Mouse (Mus musculus) heart, embryonic 10.5 days (tissue): Measurements from ENCODE around the gene Sgce. TPM values are rescaled to one million over a fixed set of nuclear protein-coding genes. Genes with fewer than 3 reads are reported as not detected.

Experiments
- DNase-seq: peaks from one replicate; pipeline ENCODE4 v3.0.0-alpha.2; 2017; ENCODE audit warnings: low spot score
- H3K27ac ChIP-seq: fragments of 300-500 bp; sonication (generic); 2 replicates; pipeline ENCODE4 v1.5.1; 2016; ENCODE audit warnings: mild to moderate bottlenecking
- H3K27me3 ChIP-seq: fragments of 300-500 bp; sonication (generic); 2 replicates; pipeline ENCODE4 v1.6.1; 2016; ENCODE audit warnings: mild to moderate bottlenecking; ENCODE audit not compliant: poor library complexity, insufficient read depth, severe bottlenecking
- H3K36me3 ChIP-seq: fragments of 300-500 bp; sonication (generic); 2 replicates; pipeline ENCODE4 v1.6.1; 2016; ENCODE audit warnings: mild to moderate bottlenecking, moderate library complexity
- H3K4me1 ChIP-seq: fragments of 300-500 bp; sonication (generic); 2 replicates; pipeline ENCODE4 v1.6.1; 2016; ENCODE audit warnings: mild to moderate bottlenecking
- H3K4me3 ChIP-seq: fragments of 300-500 bp; sonication (generic); 2 replicates; pipeline ENCODE4 v1.5.1; 2016; ENCODE audit warnings: mild to moderate bottlenecking, moderate library complexity
- H3K9me3 ChIP-seq: fragments of 300-500 bp; sonication (generic); 2 replicates; pipeline ENCODE4 v1.6.1; 2016; ENCODE audit warnings: mild to moderate bottlenecking, moderate library complexity
- WGBS: fragments of 180-500 bp; shearing (Covaris S2); methylation state at CpG from one replicate; pipeline ENCODE4 v1.1.7; 2016; 5-methylcytosine and 5-hydroxymethylcytosine counted together
- polyA plus RNA-seq: library from polyadenylated mRNA; unstranded; fragments of >200 nt; fragmentation: Nextera tagmentation; extraction: Ambion mirVana; gene quantifications from 2 replicates; pipeline ENCODE4 v1.2.1, GENCODE M21; 2016

The Sgce gene
- polyA plus RNA-seq, 1 experiment from 2014 or later = 52.9 TPM

DNA sequence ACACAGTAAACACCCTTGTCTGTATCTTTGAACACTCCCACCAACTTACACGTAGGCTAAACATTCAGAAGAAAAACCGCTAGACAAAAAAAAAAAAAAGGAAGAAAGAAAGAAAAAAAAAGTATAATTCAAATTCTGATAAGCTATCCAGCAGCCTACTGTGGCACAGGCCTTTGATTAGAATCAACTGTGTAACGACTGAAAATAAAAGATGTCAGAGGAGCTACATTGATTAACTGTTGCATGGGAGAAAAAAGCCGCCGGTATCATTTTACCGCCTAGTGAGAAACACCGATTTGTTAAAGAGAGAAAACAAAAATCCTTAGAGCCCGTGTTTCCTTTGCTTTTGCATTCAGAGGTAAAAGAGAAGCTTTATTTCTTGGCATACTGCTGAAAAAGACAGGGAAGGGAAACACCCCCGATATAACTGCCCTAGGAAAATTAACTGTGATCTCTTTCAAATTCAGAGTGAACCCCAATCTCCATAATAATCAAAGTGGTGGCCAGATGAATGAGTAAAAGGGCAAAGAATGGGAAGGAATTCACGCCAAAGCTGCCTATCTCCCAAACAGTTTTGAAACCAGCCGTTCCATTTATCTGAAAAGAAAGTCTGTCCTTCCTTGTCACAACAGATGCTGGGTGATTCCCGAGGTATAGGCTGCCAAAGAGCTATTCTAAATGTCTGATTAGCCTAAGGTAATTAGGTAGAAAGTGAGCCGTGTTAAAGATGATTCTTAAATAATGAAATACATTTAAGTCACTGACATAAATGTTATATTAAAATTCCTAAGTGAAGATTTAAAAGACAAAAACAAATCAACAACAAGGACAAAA lies 7.3 kb downstream of the Sgce start:
- Histone ChIP-seq H3K36me3 (no peaks in the 10 kb centered on the region), H3K9me3 (no peaks in the 10 kb centered on the region), H3K27ac (no peak overlapping the region), H3K27me3 (no peaks in the 10 kb centered on the region), H3K4me3 (no peak overlapping the region), H3K4me1 (peaks cover 32% of the 10 kb centered on the region)
- WGBS = 19% methylated on average over 13 of the region's 13 CpGs
- DNase-seq = no peak

DNA sequence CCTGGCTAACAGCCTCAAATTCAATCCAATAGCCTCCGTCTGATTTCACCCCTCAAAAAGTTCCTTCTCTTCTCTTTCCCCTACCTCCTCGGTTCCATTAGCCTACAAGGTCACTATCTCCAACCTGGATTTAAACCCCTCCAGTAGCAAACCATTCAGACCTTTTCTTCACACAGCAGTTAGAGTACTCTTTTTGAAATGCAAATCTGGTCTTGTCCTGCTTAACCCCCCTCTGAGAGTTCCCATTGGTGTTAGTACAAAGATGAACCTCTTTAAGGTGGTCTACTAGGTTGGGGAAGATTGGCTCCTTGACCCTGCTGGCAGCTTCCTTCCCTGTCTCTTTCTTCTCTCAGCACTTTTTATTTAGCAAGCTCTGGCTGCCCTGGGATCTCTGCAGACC lies 8.3 kb downstream of the Sgce start:
- no peak for DNase-seq
- WGBS = 30% methylated on average over 2 of the region's 2 CpGs
- no peak overlapping the region for H3K4me3 ChIP-seq
- peak overlapping the region; percentile 12; the same call in 1 of the 2 replicates for H3K27ac ChIP-seq
- H3K36me3 ChIP-seq = no peaks in the 10 kb centered on the region
- no peaks in the 10 kb centered on the region for H3K27me3 ChIP-seq
- peaks cover 32% of the 10 kb centered on the region for H3K4me1 ChIP-seq
- no peaks in the 10 kb centered on the region for H3K9me3 ChIP-seq

DNA sequence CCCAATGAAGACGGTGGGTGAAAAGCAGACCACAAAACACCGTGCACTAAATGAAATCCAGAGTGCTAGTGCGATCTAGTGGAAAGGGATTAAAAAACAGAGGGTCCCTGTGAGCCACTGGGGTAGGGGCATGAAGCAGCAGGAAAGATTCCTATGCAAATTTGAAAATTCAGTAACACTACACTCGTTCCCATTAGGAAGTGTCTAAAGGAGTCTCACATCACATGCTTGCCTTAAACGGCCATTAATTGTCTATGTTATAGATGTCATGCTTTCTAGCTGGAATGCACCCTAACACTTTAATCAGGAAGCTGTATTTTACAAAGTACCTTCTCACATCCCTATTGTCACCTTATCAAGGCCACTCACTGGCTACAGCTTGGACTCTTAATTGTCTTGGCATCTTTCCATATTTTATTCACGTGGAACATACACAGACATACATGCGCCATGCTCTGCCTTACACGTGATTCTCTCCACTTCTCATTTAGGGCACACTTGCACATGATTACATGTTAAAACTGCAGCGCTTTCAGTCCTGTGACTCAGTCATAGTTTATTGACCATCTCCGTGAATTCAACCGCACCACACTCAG lies 8.9 kb downstream of the Sgce start:
- DNase-seq = no peak
- H3K4me3 ChIP-seq = no peak overlapping the region
- peaks cover 33% of the 10 kb centered on the region for H3K4me1 ChIP-seq
- 42% methylated on average over 11 of the region's 11 CpGs for WGBS
- H3K9me3 ChIP-seq = no peaks in the 10 kb centered on the region
- no peaks in the 10 kb centered on the region for H3K27me3 ChIP-seq
- H3K36me3 ChIP-seq = no peaks in the 10 kb centered on the region
- H3K27ac ChIP-seq = no peak overlapping the region

DNA sequence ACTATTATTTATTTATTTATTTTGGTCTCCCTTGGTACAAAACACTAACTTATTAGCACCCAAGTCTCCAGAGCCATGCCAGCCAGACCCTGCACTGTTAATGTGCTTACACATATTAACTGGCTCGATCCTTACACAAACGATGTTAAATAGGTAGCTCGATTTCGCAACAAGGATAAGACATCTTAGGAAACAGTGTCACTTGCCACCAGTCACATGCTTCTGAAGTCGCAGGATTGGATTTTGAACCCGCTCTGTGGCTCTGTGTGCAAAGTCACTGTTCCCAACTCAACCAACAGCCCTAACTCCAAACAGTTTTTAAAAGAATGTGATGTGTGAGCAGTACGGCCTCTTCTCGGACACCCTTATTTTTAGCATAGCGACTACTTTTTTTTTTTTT lies 10.6 kb downstream of the Sgce start:
- 77% methylated on average over 9 of the region's 9 CpGs for WGBS
- no peaks in the 10 kb centered on the region for H3K36me3 ChIP-seq
- H3K9me3 ChIP-seq = no peaks in the 10 kb centered on the region
- no peak overlapping the region for H3K27ac ChIP-seq
- DNase-seq = no peak
- no peaks in the 10 kb centered on the region for H3K27me3 ChIP-seq
- H3K4me1 ChIP-seq = peaks cover 48% of the 10 kb centered on the region
- H3K4me3 ChIP-seq = no peak overlapping the region

DNA sequence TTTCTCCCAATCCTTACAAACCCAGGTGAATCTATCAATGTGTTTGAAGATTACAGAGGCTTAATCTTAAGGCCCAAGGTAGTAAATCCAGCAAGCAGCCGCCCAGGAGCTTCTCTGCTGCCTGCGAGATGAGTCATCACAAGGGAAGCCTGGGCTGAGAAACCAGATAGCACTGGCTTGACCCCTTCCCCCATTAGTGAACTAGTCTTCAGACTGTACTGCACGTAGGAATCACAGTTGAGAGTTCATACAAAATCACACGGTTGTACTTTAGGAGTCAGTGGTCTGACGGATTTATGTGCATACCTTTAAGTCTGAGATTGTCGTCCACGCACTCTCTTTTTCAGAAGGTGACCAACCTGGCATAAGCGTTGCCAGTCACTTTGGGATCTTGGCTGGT lies 13.8 kb downstream of the Sgce start:
- Histone ChIP-seq H3K36me3 (no peaks in the 10 kb centered on the region), H3K4me1 (peaks cover 36% of the 10 kb centered on the region), H3K27ac (peak overlapping the region; percentile 79), H3K9me3 (no peaks in the 10 kb centered on the region), H3K27me3 (no peaks in the 10 kb centered on the region), H3K4me3 (no peak overlapping the region)
- peak; percentile 80 for DNase-seq
- 42% methylated on average over 8 of the region's 8 CpGs for WGBS

DNA sequence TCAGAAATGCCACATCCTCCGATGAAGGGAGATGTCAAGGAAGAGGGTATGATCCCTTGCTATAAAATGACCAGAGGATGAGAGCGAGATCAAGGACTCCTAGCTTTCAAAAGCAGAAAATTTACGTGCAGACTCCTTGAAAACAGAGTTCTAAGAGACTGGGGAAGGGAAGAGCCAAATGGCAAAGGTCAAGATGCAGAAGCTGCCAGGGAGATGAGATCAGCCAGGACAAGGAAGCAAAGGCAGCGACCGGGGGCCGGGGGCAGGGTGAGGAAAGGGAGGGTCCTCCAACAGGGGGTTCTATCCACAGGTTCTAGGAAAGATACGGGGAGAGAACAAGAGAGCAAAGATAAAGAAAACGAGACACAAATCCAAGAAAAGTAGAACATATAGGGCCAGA lies 15.3 kb downstream of the Sgce start:
- Histone ChIP-seq H3K36me3 (no peaks in the 10 kb centered on the region), H3K4me1 (peaks cover 24% of the 10 kb centered on the region), H3K4me3 (no peak overlapping the region), H3K27ac (0 out of 2 replicates have a peak overlapping the region, but pooled peaks have one; percentile 3), H3K27me3 (no peaks in the 10 kb centered on the region), H3K9me3 (no peaks in the 10 kb centered on the region)
- DNase-seq = no peak
- 38% methylated on average over 8 of the region's 8 CpGs for whole genome bisulfite sequencing

DNA sequence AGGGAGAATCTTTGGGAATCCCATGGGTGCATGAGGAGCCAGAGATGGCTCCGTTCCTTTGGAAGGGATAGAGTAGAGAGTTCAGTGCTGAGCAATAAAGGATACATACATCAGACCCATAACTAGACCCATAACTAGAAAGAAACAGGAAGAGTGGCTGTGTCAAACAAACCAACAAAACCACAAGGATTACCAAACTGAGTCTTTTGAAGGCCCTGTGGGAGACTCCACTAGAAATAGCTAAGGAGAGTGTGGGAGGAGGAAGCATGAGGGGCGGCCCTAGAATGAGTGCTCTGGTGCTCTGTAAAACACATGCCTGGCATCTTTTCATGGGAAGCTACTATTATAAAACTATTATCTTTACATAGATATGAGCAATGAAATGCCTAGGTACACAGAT lies 18.7 kb downstream of the Sgce start:
- no peaks in the 10 kb centered on the region for H3K9me3 ChIP-seq
- no peaks in the 10 kb centered on the region for H3K27me3 ChIP-seq
- WGBS = 90% methylated on average over 2 of the region's 2 CpGs
- H3K27ac ChIP-seq = no peak overlapping the region
- H3K4me3 ChIP-seq = no peak overlapping the region
- H3K36me3 ChIP-seq = no peaks in the 10 kb centered on the region
- DNase-seq = no peak
- peaks cover 20% of the 10 kb centered on the region for H3K4me1 ChIP-seq

DNA sequence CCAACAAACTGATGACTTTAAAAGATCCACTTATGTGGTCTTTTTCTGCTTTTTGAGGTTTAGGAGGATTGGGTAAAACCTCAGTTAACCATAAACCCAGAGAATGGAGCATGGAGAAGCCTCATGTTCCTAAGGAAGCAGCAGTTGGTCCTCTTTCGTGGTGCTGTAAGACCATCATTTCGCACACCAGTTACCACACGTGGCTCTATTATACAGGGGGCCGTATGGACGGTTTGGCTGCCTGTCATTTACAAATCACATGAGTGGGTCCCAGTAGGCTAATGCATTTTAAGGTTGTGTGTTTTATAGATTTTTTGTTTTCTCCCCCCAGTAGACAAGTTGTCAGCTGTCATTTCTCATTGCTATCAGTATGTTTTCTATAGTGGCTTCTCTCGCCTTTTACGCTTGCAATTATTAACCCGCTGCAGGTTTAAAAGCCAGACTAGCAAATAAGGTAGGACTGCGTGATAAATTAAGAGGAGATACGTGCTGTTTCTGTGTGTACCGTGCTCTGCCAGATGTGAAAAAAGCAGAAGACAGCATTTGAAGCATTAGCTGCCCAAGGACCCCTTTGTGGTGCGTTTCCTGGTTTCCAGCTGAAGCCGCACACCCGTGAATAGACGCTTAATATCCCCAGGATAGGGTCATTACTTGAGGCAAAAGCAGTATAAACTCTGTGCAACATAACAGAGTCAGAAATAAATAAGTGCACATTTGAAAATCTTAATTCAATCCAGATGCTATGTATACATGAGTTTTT lies 22.8 kb downstream of the Sgce start:
- H3K9me3 ChIP-seq = no peaks in the 10 kb centered on the region
- no peak overlapping the region for H3K4me3 ChIP-seq
- no peak for DNase-seq
- H3K27me3 ChIP-seq = no peaks in the 10 kb centered on the region
- H3K27ac ChIP-seq = no peak overlapping the region
- H3K4me1 ChIP-seq = no peaks in the 10 kb centered on the region
- WGBS = 86% methylated on average over 15 of the region's 15 CpGs
- H3K36me3 ChIP-seq = no peaks in the 10 kb centered on the region

DNA sequence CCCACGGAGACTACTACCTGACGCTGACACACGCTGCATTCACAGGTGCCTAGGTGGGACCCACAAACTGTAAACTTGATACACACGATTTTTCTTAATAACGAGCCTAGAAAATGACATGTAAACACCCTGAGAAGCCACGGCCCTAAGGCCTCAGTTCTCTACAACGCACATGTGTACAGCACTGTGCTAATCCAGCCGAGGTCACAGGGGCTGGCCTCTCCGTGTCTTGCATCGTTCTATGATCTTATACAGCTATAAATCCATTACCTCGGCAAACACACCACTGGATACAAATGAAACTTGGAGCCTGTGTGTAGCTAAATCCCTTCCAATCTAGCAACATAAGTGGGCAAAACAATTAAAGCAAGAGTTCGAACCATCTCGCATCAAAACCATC lies 24.3 kb downstream of the Sgce start:
- Histone ChIP-seq H3K27me3 (no peaks in the 10 kb centered on the region), H3K36me3 (no peaks in the 10 kb centered on the region), H3K9me3 (no peaks in the 10 kb centered on the region), H3K27ac (no peak overlapping the region), H3K4me1 (no peaks in the 10 kb centered on the region), H3K4me3 (no peak overlapping the region)
- WGBS = 87% methylated on average over 13 of the region's 13 CpGs
- DNase-seq = no peak

DNA sequence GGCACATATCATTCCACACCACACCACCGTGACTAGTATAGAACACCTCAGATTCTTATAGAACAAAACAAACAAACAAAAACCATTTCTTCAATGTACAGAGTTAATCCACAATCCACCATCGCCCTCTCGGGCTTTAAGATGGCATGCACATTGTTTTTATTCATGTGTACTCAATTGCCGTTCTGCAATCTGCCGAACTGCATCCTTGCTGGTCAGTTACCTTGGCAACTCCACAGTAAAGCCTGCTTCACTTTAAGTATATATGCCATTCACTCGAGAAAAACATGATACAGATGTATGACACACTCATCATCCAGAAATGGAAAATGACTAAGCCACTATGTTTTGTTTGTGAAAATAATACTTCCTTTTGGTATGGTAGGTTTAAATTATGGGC lies 24.9 kb downstream of the Sgce start:
- Histone ChIP-seq H3K4me3 (no peak overlapping the region), H3K9me3 (no peaks in the 10 kb centered on the region), H3K4me1 (no peaks in the 10 kb centered on the region), H3K27ac (no peak overlapping the region), H3K27me3 (no peaks in the 10 kb centered on the region), H3K36me3 (no peaks in the 10 kb centered on the region)
- no peak for DNase-seq
- 82% methylated on average over 6 of the region's 6 CpGs for WGBS

DNA sequence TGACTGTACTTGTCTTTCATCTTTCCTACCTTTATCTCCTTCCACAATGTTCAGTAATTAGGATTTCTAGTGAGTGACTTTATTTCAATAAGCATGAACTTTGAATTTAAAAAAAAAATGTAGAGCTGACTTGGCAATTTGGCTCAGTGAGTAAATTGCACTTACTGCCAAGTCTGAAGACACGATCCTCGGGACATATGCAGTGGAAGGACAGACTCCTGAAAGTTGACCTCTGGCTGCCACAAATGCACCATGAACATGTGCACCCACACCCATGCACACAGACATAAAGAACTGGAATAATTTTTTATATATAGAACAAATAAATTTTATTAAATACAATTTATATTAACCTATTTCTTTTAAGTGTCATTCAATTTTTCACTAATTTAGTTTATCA lies 29.7 kb downstream of the Sgce start:
- Histone ChIP-seq H3K4me3 (no peak overlapping the region), H3K27ac (no peak overlapping the region), H3K36me3 (no peaks in the 10 kb centered on the region), H3K9me3 (no peaks in the 10 kb centered on the region), H3K27me3 (no peaks in the 10 kb centered on the region), H3K4me1 (no peaks in the 10 kb centered on the region)
- WGBS = 90% methylated on average over 2 of the region's 2 CpGs
- no peak for DNase-seq

DNA sequence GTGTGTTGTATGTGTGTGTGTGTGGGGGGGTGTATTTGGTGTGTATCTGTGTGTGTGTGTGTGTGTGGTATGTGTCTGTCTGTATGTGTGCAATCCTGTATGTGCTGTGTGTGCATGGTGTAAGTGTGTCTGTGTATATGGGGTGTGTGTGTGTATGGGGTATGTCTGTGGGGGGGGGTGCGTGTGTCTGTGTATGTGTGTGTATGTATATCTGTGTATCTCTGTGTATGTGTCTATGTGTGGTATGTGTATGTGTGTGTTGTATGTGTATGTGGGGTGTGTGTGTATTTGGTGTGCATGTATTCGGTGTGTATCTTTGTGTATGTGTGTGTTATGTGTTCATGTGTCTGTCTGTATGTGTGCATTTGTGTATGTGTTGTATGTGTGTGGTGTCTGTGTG lies 30.8 kb downstream of the Sgce start:
- H3K9me3 ChIP-seq = no peaks in the 10 kb centered on the region

DNA sequence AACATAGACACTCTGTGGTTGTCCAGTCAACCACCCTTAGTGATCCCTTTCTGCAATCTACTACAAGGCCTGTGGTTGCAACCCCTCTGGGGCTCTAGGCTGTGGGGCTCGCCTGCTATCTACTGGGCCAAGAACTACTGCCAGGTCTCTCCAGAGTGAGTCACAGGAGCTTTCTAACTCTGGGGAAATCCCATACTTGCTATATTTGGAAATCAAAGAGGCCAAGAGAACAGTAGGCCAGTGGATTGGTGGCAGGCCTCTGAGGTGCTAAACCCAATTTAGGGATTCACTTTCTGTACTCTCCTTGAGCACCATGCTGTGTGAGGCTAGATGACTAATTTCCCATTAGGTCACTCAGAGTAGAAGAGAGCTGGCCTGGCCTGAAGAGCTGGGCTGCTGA lies 38.0 kb downstream of the Sgce start:
- Histone ChIP-seq H3K9me3 (no peaks in the 10 kb centered on the region), H3K4me1 (peaks cover 4% of the 10 kb centered on the region; the same call in 1 of the 2 replicates), H3K27me3 (no peaks in the 10 kb centered on the region), H3K4me3 (no peak overlapping the region), H3K27ac (no peak overlapping the region), H3K36me3 (peaks cover 16% of the 10 kb centered on the region)
- 66% methylated on average over 1 of the region's 1 CpGs for WGBS
- DNase-seq = no peak

More for the DNA sequence above, 30.8 kb downstream of the Sgce start:
- DNase-seq = no peak
- H3K4me3 ChIP-seq = no peak overlapping the region
- H3K27me3 ChIP-seq = no peaks in the 10 kb centered on the region
- 0 out of 2 replicates have a peak, but pooled peaks cover 3% of the 10 kb centered on the region for H3K36me3 ChIP-seq
- no peaks in the 10 kb centered on the region for H3K4me1 ChIP-seq
- no peak overlapping the region for H3K27ac ChIP-seq
- WGBS = 84% methylated on average over 2 of the region's 2 CpGs
